Mouse (Mus musculus) layer of hippocampus, adult 8-10 months (tissue): ENCODE measurements around the gene Cysltr1. TPM values are rescaled to one million over a fixed set of nuclear protein-coding genes. Genes with fewer than 3 reads are reported as not detected.

ENCODE experiments used
- DNase-seq, 2 experiments: peaks; one replicate each; pipeline ENCODE4 v3.0.0; 2022; ENCODE audit warnings: low spot score in 2 of 2
- total RNA-seq, 4 experiments: library from RNA; stranded (reverse); gene quantifications; 2 replicates each; pipeline ENCODE4 v1.2.4; 2022

Gene Cysltr1
- 1 to 10 TPM in 2 of 4 experiments, under 1 TPM in 2; 0.31 to 2.0 (median 1.1) TPM for total RNA-seq

- no peak for DNase-seq
These were observed at the start of gene Cysltr1 for GRCm38 (mm10) chrX:106603386-106603785. TSS of gene Cysltr1 (minus strand) at chrX:106603679.

DNA sequence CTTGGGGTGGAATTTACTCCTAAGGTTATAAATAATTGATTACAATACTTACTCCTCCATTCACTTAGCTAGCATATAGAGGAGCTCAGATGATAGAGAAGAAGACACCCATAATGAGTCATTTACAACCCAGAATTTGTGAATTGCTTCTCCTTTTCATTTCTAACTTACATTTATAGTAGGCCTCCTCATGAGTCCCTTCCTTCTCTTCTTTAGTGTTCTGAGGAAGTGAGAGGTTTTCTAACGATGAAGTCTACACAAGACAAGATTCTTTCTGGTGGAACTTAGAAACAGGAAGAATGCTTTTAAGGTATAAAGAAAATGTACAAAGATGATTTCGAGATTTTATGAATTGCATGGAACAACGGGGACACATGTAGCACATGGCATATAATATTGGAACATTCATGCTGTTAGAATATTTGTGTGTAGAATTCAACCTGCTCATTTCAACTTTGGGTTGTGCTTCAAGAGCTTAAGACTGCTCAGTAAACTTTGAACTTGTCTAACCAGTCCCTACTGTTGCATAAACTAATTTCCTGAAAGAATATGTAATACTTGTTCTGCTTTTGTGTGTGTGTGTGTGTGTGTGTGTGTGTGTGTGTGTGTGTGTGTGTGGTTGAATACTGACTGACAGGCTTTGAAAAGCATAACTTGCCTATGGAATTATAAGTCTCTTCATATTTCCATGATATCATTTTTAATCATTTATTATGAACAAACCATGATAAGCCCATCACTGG, 31.5 kb upstream of the Cysltr1 start:
- DNase-seq, result no peak

- DNase-seq, result no peak
These were observed 30.1 kb upstream of the Cysltr1 start for GRCm38 (mm10) chrX:106633543-106633942.

GRCm38 (mm10) chrX:106628514-106628913, 25.0 kb upstream of the Cysltr1 start:
- no peak for DNase-seq

DNA sequence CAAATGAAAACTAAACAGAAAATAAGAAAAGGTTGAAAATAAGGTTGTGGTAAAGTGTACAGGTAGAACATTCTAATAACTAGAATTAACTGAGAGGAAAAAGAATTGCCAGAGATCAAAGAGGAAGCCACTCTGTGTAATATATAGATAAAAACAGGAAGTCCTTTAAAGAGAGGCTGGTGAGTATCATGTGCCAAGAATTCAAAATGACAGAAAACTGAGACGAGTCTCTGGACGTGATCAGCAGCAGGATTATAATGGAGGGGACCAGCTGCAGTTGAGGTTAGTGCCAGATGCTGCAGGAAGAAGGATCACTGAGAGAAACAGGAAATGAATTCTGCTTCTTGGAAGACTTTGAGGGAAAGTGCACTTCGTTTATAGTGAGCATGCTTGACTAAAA, 20.2 kb upstream of the Cysltr1 start:
- no peak for DNase-seq

DNA sequence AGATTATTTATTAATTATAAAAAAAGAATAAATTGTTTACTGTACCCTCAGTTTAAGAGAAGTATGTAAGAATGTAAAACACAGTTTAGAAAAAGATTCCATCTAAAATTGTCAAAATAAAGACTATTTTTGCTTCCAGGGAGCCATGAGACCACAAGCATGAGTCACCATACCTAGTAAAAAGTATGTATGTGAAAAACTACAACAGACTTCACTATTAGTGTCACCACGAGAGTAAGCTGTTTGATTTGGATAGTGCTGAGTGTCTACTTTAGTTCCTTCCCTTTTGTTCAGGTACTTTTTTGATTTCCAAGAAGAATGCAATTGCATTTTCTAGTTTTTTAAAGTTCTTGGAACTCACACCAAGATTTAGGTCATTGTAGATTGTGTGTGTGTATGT, 19.0 kb upstream of the Cysltr1 start:
- DNase-seq, result no peak

DNA sequence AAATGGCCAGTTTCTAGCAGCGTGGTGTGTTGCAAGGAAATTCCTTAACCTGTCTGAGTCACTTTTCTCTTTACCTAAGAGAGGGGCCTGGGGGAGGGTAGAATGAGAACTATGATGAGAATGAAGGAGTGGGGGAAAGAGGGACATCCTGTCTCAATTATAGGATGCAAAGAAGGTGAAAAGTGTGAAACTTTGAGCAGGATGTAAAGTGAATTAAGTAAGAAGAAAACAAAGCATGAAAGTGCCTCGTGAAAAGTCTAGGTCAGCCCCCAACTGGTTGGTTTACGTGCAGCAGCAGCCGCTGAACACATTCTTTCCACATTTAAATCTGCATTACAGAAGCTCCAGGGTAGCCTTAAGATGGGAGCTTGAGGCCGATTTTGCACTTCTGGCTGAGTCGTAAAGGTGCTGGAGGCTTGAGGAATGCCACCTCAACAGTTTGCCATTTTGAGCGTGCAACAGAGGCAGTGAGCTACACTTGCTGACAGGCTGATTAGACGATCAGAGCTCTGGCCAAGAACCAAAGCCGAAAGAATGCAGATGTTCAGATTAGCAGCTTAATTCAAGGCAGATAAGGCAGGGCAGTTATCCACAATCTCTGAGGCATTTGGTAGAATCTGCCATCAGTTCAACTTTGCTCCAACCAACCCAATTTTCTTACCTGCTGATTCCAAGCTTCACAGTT, 763 bp downstream of the Cysltr1 start:
- DNase-seq, result no peak

DNA sequence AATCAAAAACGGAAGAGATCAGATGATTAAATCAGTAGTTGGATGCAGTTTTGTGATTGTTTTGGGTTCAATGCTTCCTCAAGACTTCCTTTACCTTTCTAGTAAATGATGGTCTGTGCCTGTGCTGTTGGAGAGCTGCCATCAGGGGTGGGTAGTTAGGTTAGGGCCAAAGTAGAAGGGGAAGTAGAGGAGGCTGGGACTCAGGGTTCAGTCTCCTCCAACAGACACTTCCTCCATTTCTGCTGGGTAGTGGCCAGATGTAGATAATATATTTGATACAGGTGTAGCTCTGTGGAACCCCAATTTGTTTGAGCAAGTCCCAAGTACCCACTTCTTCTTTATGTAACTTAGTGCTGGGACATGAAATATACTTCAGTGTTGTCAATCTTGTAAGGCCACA, 7.6 kb downstream of the Cysltr1 start:
- DNase-seq, result no peak

- DNase-seq, result no peak
These were observed 9.6 kb downstream of the Cysltr1 start for GRCm38 (mm10) chrX:106593914-106594313.

- DNase-seq, result no peak
These were observed 20.6 kb downstream of the Cysltr1 start, which contains the start of gene Gm5127 for GRCm38 (mm10) chrX:106582886-106583285. TSS of gene Gm5127 (plus strand) at chrX:106583186.

DNA sequence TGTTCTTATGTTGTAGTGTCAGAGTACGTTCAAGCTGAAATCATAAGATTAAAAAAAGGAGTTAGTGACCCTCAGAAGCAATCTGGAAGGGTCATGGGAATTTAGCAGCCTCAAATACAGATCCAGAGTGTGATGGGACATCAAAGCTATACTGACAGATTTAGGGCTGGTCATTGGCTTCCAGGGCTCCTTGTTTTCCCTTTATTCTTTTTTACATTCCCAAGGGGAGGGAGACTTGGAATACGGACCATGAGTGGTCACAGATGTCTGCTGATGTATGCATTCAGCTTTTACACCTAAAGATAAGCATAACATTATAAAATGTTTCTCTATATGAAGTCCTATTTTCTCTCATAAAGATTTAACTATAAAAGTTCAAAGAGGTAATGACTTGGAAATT, 21.3 kb downstream of the Cysltr1 start:
- DNase-seq, result no peak

GRCm38 (mm10) chrX:106580410-106580809, 23.1 kb downstream of the Cysltr1 start:
- DNase-seq, result no peak

DNA sequence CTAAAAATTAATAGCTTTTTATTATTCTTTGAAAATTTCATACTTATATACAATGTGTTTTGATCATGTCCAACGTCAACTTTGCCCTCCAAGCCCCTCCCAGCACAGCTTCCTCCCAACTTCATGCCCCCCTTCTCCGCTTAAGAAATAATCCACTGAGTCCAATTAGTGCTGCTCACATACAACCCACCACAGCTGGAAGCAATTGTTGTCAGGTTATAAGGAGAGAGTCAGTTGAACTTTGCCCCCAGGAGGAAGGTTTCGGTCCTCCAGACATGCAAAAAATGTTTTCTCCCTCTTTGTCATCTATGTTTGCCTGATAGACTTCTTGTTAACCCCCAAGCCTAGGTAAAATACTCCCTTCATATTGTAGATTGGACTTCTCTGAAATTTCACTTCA, 24.5 kb downstream of the Cysltr1 start:
- DNase-seq, result no peak

GRCm38 (mm10) chrX:106555457-106555856, 48.0 kb downstream of the Cysltr1 start:
- DNase-seq, result no peak

DNA sequence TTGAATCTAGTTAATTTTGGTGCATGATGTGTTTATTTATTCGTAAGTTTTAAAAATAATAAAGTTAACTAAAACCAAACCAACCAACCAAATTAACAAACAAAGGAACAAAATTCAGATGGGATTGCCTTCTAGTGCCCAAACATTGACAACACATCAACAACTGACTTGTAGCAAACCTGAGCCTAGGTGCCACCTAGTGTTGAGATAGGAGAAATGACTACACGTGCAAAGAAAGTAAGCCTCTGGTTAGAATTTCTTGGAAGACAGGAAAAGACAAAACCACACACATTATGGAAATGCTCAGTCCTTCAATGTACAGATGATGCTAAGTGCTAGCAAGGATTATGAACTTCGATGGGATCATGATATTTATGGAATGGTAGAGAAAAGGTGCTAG, 67.1 kb downstream of the Cysltr1 start:
- no peak for DNase-seq

Other genes with a start within 250 kb of the Cysltr1 start
- gene Fndc3c1, start 118.3 kb downstream of the Cysltr1 start, total RNA-seq, result not detected
- under 1 TPM; 0.29 to 0.41 (median 0.35) TPM for gene Gm5127, start 20.5 kb downstream of the Cysltr1 start, total RNA-seq
- 1 to 10 TPM; 2.5 to 5.4 (median 3.3) TPM for gene Rtl3, start 237.0 kb upstream of the Cysltr1 start, total RNA-seq